Comparison of ENCODE assay signal across 11 mouse cellular contexts in the genomic region with DNA sequence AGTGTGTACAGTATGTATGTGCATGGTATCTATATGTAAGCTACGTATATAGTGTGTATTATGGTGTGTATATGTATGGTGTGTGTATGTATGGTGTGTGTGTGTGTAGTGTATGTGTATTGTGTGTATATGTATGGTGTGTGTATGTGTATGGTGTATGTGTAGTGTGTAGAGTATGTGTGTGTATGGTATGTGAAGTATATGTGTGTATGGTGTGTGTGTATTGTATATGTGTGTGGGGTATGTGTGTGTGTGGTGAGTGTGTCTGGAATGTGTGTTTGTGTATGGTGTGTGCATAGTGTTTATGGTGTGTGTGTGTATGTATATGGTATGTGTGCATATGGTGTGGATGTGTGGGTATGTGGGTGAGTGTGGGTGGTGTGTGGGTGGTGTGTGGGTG. TPM values are rescaled to one million over a fixed set of nuclear protein-coding genes. Genes with fewer than 3 reads are reported as not detected.
DNase-seq lines count a peak whose midpoint lies in the region; ATAC-seq lines count a peak whose summit lies in the region.
"Had no signal": no experiment of that assay in that cellular context is flagged by ENCODE, and none has a peak within 500 bp of the region (broad histone marks: within the 10 kb centered on the region; RNA-seq: fewer than 3 reads in every experiment).

No protein-coding gene starts in this region.

- 0 out of 2 replicates have a peak, but pooled peaks cover 5% of the 10 kb centered on the region for H3K4me1 ChIP-seq in hindbrain, embryonic 13.5 days (replicated peaks)
- H3K4me1 ChIP-seq in hindbrain, embryonic 11.5 days (replicated peaks; ENCODE audit: control insufficient read depth, insufficient read depth, low read length): no peaks in the 10 kb centered on the region
- H3K4me1 ChIP-seq in lung, embryonic 16.5 days (replicated peaks; ENCODE audit: control insufficient read depth, insufficient read depth, low read length): peaks cover 18% of the 10 kb centered on the region
- H3K4me1 ChIP-seq in midbrain, embryonic 14.5 days (ENCODE audit: control insufficient read depth, insufficient read depth, low read length): no peaks in the 10 kb centered on the region
- H3K4me1 ChIP-seq in stomach, embryonic 16.5 days (ENCODE audit: control insufficient read depth, insufficient read depth, low read length): no peaks in the 10 kb centered on the region
- H3K4me1 ChIP-seq: stomach, embryonic 15.5 days had no signal

- no peaks in the 10 kb centered on the region for H3K9me3 ChIP-seq in hindbrain, embryonic 13.5 days
- H3K9me3 ChIP-seq in hindbrain, embryonic 11.5 days (ENCODE audit: control insufficient read depth, low read length): no peaks in the 10 kb centered on the region
- H3K9me3 ChIP-seq in lung, embryonic 16.5 days (ENCODE audit: control insufficient read depth, low read length): no peaks in the 10 kb centered on the region
- H3K9me3 ChIP-seq in midbrain, embryonic 14.5 days (ENCODE audit: control insufficient read depth, low read length): no peaks in the 10 kb centered on the region
- H3K9me3 ChIP-seq in stomach, embryonic 16.5 days (replicated peaks; ENCODE audit: control insufficient read depth, low read length): no peaks in the 10 kb centered on the region
- H3K9me3 ChIP-seq: stomach, embryonic 15.5 days had no signal

- no peak overlapping the region for H3K4me3 ChIP-seq in hindbrain, embryonic 13.5 days
- H3K4me3 ChIP-seq in hindbrain, embryonic 11.5 days (ENCODE audit: low read depth, low read length): no peak overlapping the region
- H3K4me3 ChIP-seq in lung, embryonic 16.5 days (ENCODE audit: low read length): no peak overlapping the region
- no peak overlapping the region for H3K4me3 ChIP-seq in midbrain, embryonic 14.5 days (replicated peaks; ENCODE audit: low read depth, low read length)
- no peak overlapping the region for H3K4me3 ChIP-seq in stomach, embryonic 16.5 days (replicated peaks; ENCODE audit: low read length)
- H3K4me3 ChIP-seq: stomach, embryonic 15.5 days had no signal

- DNase-seq in hindbrain, embryonic 11.5 days (ENCODE audit: low spot score): no peak
- no peak for DNase-seq in lung, postnatal 4 days
- no peak for DNase-seq in midbrain, embryonic 14.5 days
- no peak for DNase-seq in testis, postnatal 10 days (ENCODE audit: low spot score)
- DNase-seq: cerebellum, adult 8-10 months; embryo, embryonic 11 days; thymus, postnatal 4 days had no signal

- H3K27ac ChIP-seq in hindbrain, embryonic 13.5 days: no peak overlapping the region
- H3K27ac ChIP-seq in hindbrain, embryonic 11.5 days (ENCODE audit: low read depth, low read length): no peak overlapping the region
- H3K27ac ChIP-seq in lung, embryonic 16.5 days (ENCODE audit: low read length): no peak overlapping the region
- no peak overlapping the region for H3K27ac ChIP-seq in midbrain, embryonic 14.5 days (replicated peaks; ENCODE audit: low read depth, low read length)
- no peak overlapping the region for H3K27ac ChIP-seq in stomach, embryonic 16.5 days (ENCODE audit: low read length)
- H3K27ac ChIP-seq: stomach, embryonic 15.5 days had no signal

- no peak overlapping the region for H3K9ac ChIP-seq in hindbrain, embryonic 13.5 days
- no peak overlapping the region for H3K9ac ChIP-seq in hindbrain, embryonic 11.5 days (ENCODE audit: low read depth, low read length)
- no peak overlapping the region for H3K9ac ChIP-seq in lung, embryonic 16.5 days (ENCODE audit: low read length)
- no peak overlapping the region for H3K9ac ChIP-seq in midbrain, embryonic 14.5 days (replicated peaks; ENCODE audit: low read length)
- H3K9ac ChIP-seq in stomach, embryonic 16.5 days (ENCODE audit: low read length): no peak overlapping the region
- H3K9ac ChIP-seq: stomach, embryonic 15.5 days had no signal

- no peaks in the 10 kb centered on the region for H3K36me3 ChIP-seq in hindbrain, embryonic 13.5 days
- H3K36me3 ChIP-seq in hindbrain, embryonic 11.5 days (ENCODE audit: control insufficient read depth, insufficient read depth, low read length): no peaks in the 10 kb centered on the region
- no peaks in the 10 kb centered on the region for H3K36me3 ChIP-seq in lung, embryonic 16.5 days (ENCODE audit: control insufficient read depth, insufficient read depth, low read length)
- no peaks in the 10 kb centered on the region for H3K36me3 ChIP-seq in midbrain, embryonic 14.5 days (ENCODE audit: control insufficient read depth, insufficient read depth, low read length)
- no peaks in the 10 kb centered on the region for H3K36me3 ChIP-seq in stomach, embryonic 16.5 days (ENCODE audit: control insufficient read depth, insufficient read depth, low read length)
- H3K36me3 ChIP-seq: stomach, embryonic 15.5 days had no signal

- H3K27me3 ChIP-seq in hindbrain, embryonic 13.5 days: no peaks in the 10 kb centered on the region
- no peaks in the 10 kb centered on the region for H3K27me3 ChIP-seq in hindbrain, embryonic 11.5 days (ENCODE audit: control insufficient read depth, insufficient read depth, low read length)
- H3K27me3 ChIP-seq in lung, embryonic 16.5 days (ENCODE audit: control insufficient read depth, insufficient read depth, low read depth, low read length): no peaks in the 10 kb centered on the region
- no peaks in the 10 kb centered on the region for H3K27me3 ChIP-seq in midbrain, embryonic 14.5 days (ENCODE audit: control insufficient read depth, insufficient read depth, low read length)
- H3K27me3 ChIP-seq in stomach, embryonic 16.5 days (ENCODE audit: control insufficient read depth, insufficient read depth, low read length): no peaks in the 10 kb centered on the region
- H3K27me3 ChIP-seq: stomach, embryonic 15.5 days had no signal

- peak; percentile 36; the same call in 1 of the 2 replicates for ATAC-seq in hindbrain, embryonic 13.5 days (ENCODE audit: low FRiP score)
- ATAC-seq in hindbrain, embryonic 11.5 days (ENCODE audit: low FRiP score): no peak
- ATAC-seq in lung, embryonic 16.5 days (ENCODE audit: low read depth): peak; percentile 8
- peak; percentile 34 for ATAC-seq in midbrain, embryonic 14.5 days (ENCODE audit: low FRiP score, low TSS enrichment)
- ATAC-seq in stomach, embryonic 16.5 days (ENCODE audit: insufficient read depth, low FRiP score): peak; percentile 17; the same call in 1 of the 2 replicates

- no peak overlapping the region for H3K4me2 ChIP-seq in hindbrain, embryonic 13.5 days
- H3K4me2 ChIP-seq in hindbrain, embryonic 11.5 days (replicated peaks; ENCODE audit: low read depth, low read length): no peak overlapping the region
- no peak overlapping the region for H3K4me2 ChIP-seq in lung, embryonic 16.5 days (ENCODE audit: low read depth, low read length)
- no peak overlapping the region for H3K4me2 ChIP-seq in midbrain, embryonic 14.5 days (ENCODE audit: low read length)
- no peak overlapping the region for H3K4me2 ChIP-seq in stomach, embryonic 16.5 days (ENCODE audit: low read depth, low read length)
- H3K4me2 ChIP-seq: stomach, embryonic 15.5 days had no signal

- WGBS in hindbrain, embryonic 13.5 days: 97% methylated on average over 1 of the region's 1 CpGs
- 90% methylated on average over 1 of the region's 1 CpGs for WGBS in hindbrain, embryonic 11.5 days
- WGBS in lung, embryonic 16.5 days: 86% methylated on average over 1 of the region's 1 CpGs
- WGBS in midbrain, embryonic 14.5 days: 96% methylated on average over 1 of the region's 1 CpGs
- 95% methylated on average over 1 of the region's 1 CpGs for WGBS in stomach, embryonic 16.5 days

RNA-seq across cellular contexts. Expression of a gene that starts 23.0 kb away (rescaled TPM):
- polyA plus RNA-seq in hindbrain, embryonic 13.5 days (2015; fragmentation: Nextera tagmentation; extraction: Ambion mirVana): 13.2 and 13.4 TPM in 2 replicates
- 5.9 and 6.3 TPM in 2 replicates for polyA plus RNA-seq in hindbrain, embryonic 11.5 days (2014; fragmentation: Nextera tagmentation; extraction: Ambion mirVana)
- polyA plus RNA-seq in lung, embryonic 16.5 days (2015; fragmentation: Nextera tagmentation; extraction: Ambion mirVana): 6.6 and 7.4 TPM in 2 replicates
- polyA plus RNA-seq in midbrain, embryonic 14.5 days (2014; fragmentation: Nextera tagmentation; extraction: Ambion mirVana): 14.1 and 14.4 TPM in 2 replicates
- polyA plus RNA-seq in stomach, embryonic 16.5 days (2015; fragmentation: Nextera tagmentation; extraction: Ambion mirVana): 5.5 and 6.8 TPM in 2 replicates

RNA-seq across cellular contexts. Expression of a gene that starts 23.1 kb away (rescaled TPM):
- polyA plus RNA-seq in hindbrain, embryonic 13.5 days (2015; fragmentation: Nextera tagmentation; extraction: Ambion mirVana): 4.2 and 4.9 TPM in 2 replicates
- polyA plus RNA-seq in hindbrain, embryonic 11.5 days (2014; fragmentation: Nextera tagmentation; extraction: Ambion mirVana): 5.8 and 6.0 TPM in 2 replicates
- 4.8 and 5.6 TPM in 2 replicates for polyA plus RNA-seq in lung, embryonic 16.5 days (2015; fragmentation: Nextera tagmentation; extraction: Ambion mirVana)
- polyA plus RNA-seq in midbrain, embryonic 14.5 days (2014; fragmentation: Nextera tagmentation; extraction: Ambion mirVana): 5.6 and 7.5 TPM in 2 replicates
- 5.9 and 6.8 TPM in 2 replicates for polyA plus RNA-seq in stomach, embryonic 16.5 days (2015; fragmentation: Nextera tagmentation; extraction: Ambion mirVana)
